Mouse (Mus musculus) neural tube, embryonic 11.5 days (tissue): ENCODE measurements at regions not wholly inside any gene's neighbourhood (a gene's known extent, or its start where the extent isn't known, plus 50 kb on each side); places are given as distances from the start of the nearest gene placed in this dataset.
"Not testable (repeated sequence)": the region's sequence is repeated elsewhere in the genome, so short reads cannot be mapped to it uniquely, and the experiment has no call there.

Source experiments
- ATAC-seq: fragments of 200-750 bp; cut with Nextera tagmentation; 2 replicates; pipeline ENCODE4 v1.8.0; 2017; ENCODE audit warnings: moderate number of reproducible peaks, mild to moderate bottlenecking, moderate TSS enrichment, moderate library complexity; ENCODE audit not compliant: insufficient read depth, low FRiP score, low TSS enrichment
- DNase-seq: peaks from one replicate; pipeline ENCODE4 v3.0.0-alpha.2; 2015; ENCODE audit warnings: low spot score
- H3K27ac ChIP-seq: fragments of 300-500 bp; sonication (generic); 2 replicates; pipeline ENCODE4 v1.5.1; 2014; ENCODE audit warnings: low read depth, mild to moderate bottlenecking, low read length
- H3K27me3 ChIP-seq: fragments of 300-500 bp; sonication (generic); 2 replicates; pipeline ENCODE4 v1.6.1; 2014; ENCODE audit warnings: mild to moderate bottlenecking, low read length, mixed read lengths; ENCODE audit not compliant: control insufficient read depth, insufficient read depth
- H3K36me3 ChIP-seq: fragments of 300-500 bp; sonication (generic); 2 replicates; pipeline ENCODE4 v1.6.1; 2014; ENCODE audit warnings: mild to moderate bottlenecking, low read length, moderate library complexity, mixed read lengths; ENCODE audit not compliant: control insufficient read depth, insufficient read depth
- H3K4me1 ChIP-seq: fragments of 300-500 bp; sonication (generic); 2 replicates; pipeline ENCODE4 v1.6.1; 2014; ENCODE audit warnings: low read length, mixed read lengths; ENCODE audit not compliant: control insufficient read depth, insufficient read depth
- H3K4me2 ChIP-seq: fragments of 300-500 bp; sonication (generic); 2 replicates; pipeline ENCODE4 v1.6.1; 2014; ENCODE audit warnings: low read depth, mild to moderate bottlenecking, moderate library complexity
- H3K4me3 ChIP-seq: fragments of 300-500 bp; sonication (generic); 2 replicates; pipeline ENCODE4 v1.5.1; 2014; ENCODE audit warnings: low read depth, low read length
- H3K9ac ChIP-seq: fragments of 300-500 bp; sonication (generic); 2 replicates; pipeline ENCODE4 v1.6.1; 2014; ENCODE audit warnings: mild to moderate bottlenecking, low read length
- H3K9me3 ChIP-seq: fragments of 300-500 bp; sonication (generic); 2 replicates; pipeline ENCODE4 v1.6.1; 2016; ENCODE audit warnings: low read length; ENCODE audit not compliant: control insufficient read depth
- WGBS: fragments of 180-500 bp; shearing (Covaris S2); extraction: QIAGEN DNeasy Blood & Tissue Kit; methylation state at CpG from one replicate; pipeline ENCODE4 v1.1.7; 2014; 5-methylcytosine and 5-hydroxymethylcytosine counted together

GRCm38 (mm10) chrX:102993956-102994355, 65.8 kb downstream of the 1700018G05Rik start:
- H3K9me3 ChIP-seq, H3K4me1 ChIP-seq, H3K9ac ChIP-seq, H3K4me2 ChIP-seq, H3K27me3 ChIP-seq, ATAC-seq, DNase-seq, H3K4me3 ChIP-seq, H3K36me3 ChIP-seq, H3K27ac ChIP-seq: not testable (repeated sequence)
- WGBS: 69% methylated on average over 1 of the region's 3 CpGs
